Mouse (Mus musculus): ENCODE measurements at regions not wholly inside any gene's neighbourhood (a gene's known extent, or its start where the extent isn't known, plus 50 kb on each side); places are given as distances from the start of the nearest gene placed in this dataset.

- H3K4me1 ChIP-seq (ENCODE audit: control insufficient read depth, insufficient read depth, low read length): no peaks in the 10 kb centered on the region
- ATAC-seq (ENCODE audit: insufficient read depth, low FRiP score): no peak
- no peaks in the 10 kb centered on the region for H3K9me3 ChIP-seq (replicated peaks; ENCODE audit: control insufficient read depth, low read length)
- H3K27me3 ChIP-seq (ENCODE audit: control insufficient read depth, insufficient read depth, low read length): no peaks in the 10 kb centered on the region
- no peaks in the 10 kb centered on the region for H3K36me3 ChIP-seq (ENCODE audit: control insufficient read depth, insufficient read depth, low read length)
- H3K4me3 ChIP-seq (replicated peaks; ENCODE audit: low read length): no peak overlapping the region
- no peak overlapping the region for H3K9ac ChIP-seq (ENCODE audit: low read length)
- no peak overlapping the region for H3K4me2 ChIP-seq (ENCODE audit: low read depth, low read length)
- H3K27ac ChIP-seq (ENCODE audit: low read length): no peak overlapping the region
- WGBS: 58% methylated on average over 9 of the region's 9 CpGs
Measured at GRCm38 (mm10) chr9:115600228-115600627, 290.0 kb upstream of the Stt3b start.

- Histone ChIP-seq H3K36me3 (ENCODE audit: control insufficient read depth, insufficient read depth, low read length) (no peaks in the 10 kb centered on the region), H3K4me3 (replicated peaks; ENCODE audit: low read length) (no peak overlapping the region), H3K9me3 (replicated peaks; ENCODE audit: control insufficient read depth, low read length) (no peaks in the 10 kb centered on the region), H3K4me1 (ENCODE audit: control insufficient read depth, insufficient read depth, low read length) (no peaks in the 10 kb centered on the region), H3K27ac (ENCODE audit: low read length) (no peak overlapping the region), H3K4me2 (ENCODE audit: low read depth, low read length) (no peak overlapping the region), H3K27me3 (ENCODE audit: control insufficient read depth, insufficient read depth, low read length) (no peaks in the 10 kb centered on the region), H3K9ac (ENCODE audit: low read length) (no peak overlapping the region)
- WGBS: 83% methylated on average over 2 of the region's 2 CpGs
- no peak for ATAC-seq (ENCODE audit: insufficient read depth, low FRiP score)
Measured at GRCm38 (mm10) chr9:115600826-115601225, 290.6 kb upstream of the Stt3b start.

GRCm38 (mm10) chr9:115602772-115603171 is 292.6 kb upstream of the Stt3b start:
- H3K36me3 ChIP-seq (ENCODE audit: control insufficient read depth, insufficient read depth, low read length): no peaks in the 10 kb centered on the region
- no peak overlapping the region for H3K27ac ChIP-seq (ENCODE audit: low read length)
- no peaks in the 10 kb centered on the region for H3K27me3 ChIP-seq (ENCODE audit: control insufficient read depth, insufficient read depth, low read length)
- no peak overlapping the region for H3K4me2 ChIP-seq (ENCODE audit: low read depth, low read length)
- no peaks in the 10 kb centered on the region for H3K4me1 ChIP-seq (ENCODE audit: control insufficient read depth, insufficient read depth, low read length)
- WGBS: 90% methylated on average over 7 of the region's 7 CpGs
- H3K4me3 ChIP-seq (replicated peaks; ENCODE audit: low read length): no peak overlapping the region
- ATAC-seq (ENCODE audit: insufficient read depth, low FRiP score): no peak
- no peaks in the 10 kb centered on the region for H3K9me3 ChIP-seq (replicated peaks; ENCODE audit: control insufficient read depth, low read length)
- no peak overlapping the region for H3K9ac ChIP-seq (ENCODE audit: low read length)

GRCm38 (mm10) chr9:115604450-115604849 is 294.2 kb upstream of the Stt3b start:
- H3K4me1 ChIP-seq (ENCODE audit: control insufficient read depth, insufficient read depth, low read length): no peaks in the 10 kb centered on the region
- H3K9me3 ChIP-seq (replicated peaks; ENCODE audit: control insufficient read depth, low read length): no peaks in the 10 kb centered on the region
- no peak overlapping the region for H3K4me3 ChIP-seq (replicated peaks; ENCODE audit: low read length)
- no peaks in the 10 kb centered on the region for H3K36me3 ChIP-seq (ENCODE audit: control insufficient read depth, insufficient read depth, low read length)
- H3K4me2 ChIP-seq (ENCODE audit: low read depth, low read length): no peak overlapping the region
- H3K9ac ChIP-seq (ENCODE audit: low read length): no peak overlapping the region
- ATAC-seq (ENCODE audit: insufficient read depth, low FRiP score): no peak
- H3K27ac ChIP-seq (ENCODE audit: low read length): no peak overlapping the region
- H3K27me3 ChIP-seq (ENCODE audit: control insufficient read depth, insufficient read depth, low read length): no peaks in the 10 kb centered on the region
- WGBS: 78% methylated on average over 3 of the region's 3 CpGs

GRCm38 (mm10) chr9:115604968-115605682 is 294.9 kb upstream of the Stt3b start:
- no peak for ATAC-seq (ENCODE audit: insufficient read depth, low FRiP score)
- 85% methylated on average over 14 of the region's 14 CpGs for WGBS

GRCm38 (mm10) chr9:115607961-115608360 is 297.7 kb upstream of the Stt3b start:
- no peaks in the 10 kb centered on the region for H3K4me1 ChIP-seq (ENCODE audit: control insufficient read depth, insufficient read depth, low read length)
- no peak for ATAC-seq (ENCODE audit: insufficient read depth, low FRiP score)
- H3K36me3 ChIP-seq (ENCODE audit: control insufficient read depth, insufficient read depth, low read length): no peaks in the 10 kb centered on the region
- no peak overlapping the region for H3K9ac ChIP-seq (ENCODE audit: low read length)
- H3K27me3 ChIP-seq (ENCODE audit: control insufficient read depth, insufficient read depth, low read length): no peaks in the 10 kb centered on the region
- H3K4me3 ChIP-seq (replicated peaks; ENCODE audit: low read length): no peak overlapping the region
- H3K4me2 ChIP-seq (ENCODE audit: low read depth, low read length): no peak overlapping the region
- WGBS: 73% methylated on average over 2 of the region's 2 CpGs
- no peaks in the 10 kb centered on the region for H3K9me3 ChIP-seq (replicated peaks; ENCODE audit: control insufficient read depth, low read length)
- no peak overlapping the region for H3K27ac ChIP-seq (ENCODE audit: low read length)

More at GRCm38 (mm10) chr9:115604968-115605682, 294.9 kb upstream of the Stt3b start:
- Histone ChIP-seq H3K27me3 (ENCODE audit: control insufficient read depth, insufficient read depth, low read length) (no peaks in the 10 kb centered on the region), H3K9me3 (replicated peaks; ENCODE audit: control insufficient read depth, low read length) (no peaks in the 10 kb centered on the region), H3K4me1 (ENCODE audit: control insufficient read depth, insufficient read depth, low read length) (no peaks in the 10 kb centered on the region), H3K36me3 (ENCODE audit: control insufficient read depth, insufficient read depth, low read length) (no peaks in the 10 kb centered on the region), H3K9ac (ENCODE audit: low read length) (no peak overlapping the region), H3K27ac (ENCODE audit: low read length) (no peak overlapping the region), H3K4me3 (replicated peaks; ENCODE audit: low read length) (no peak overlapping the region), H3K4me2 (ENCODE audit: low read depth, low read length) (no peak overlapping the region)

GRCm38 (mm10) chr9:115608377-115608776 is 298.2 kb upstream of the Stt3b start:
- H3K27ac ChIP-seq (ENCODE audit: low read length): no peak overlapping the region
- WGBS: 70% methylated on average over 5 of the region's 5 CpGs
- no peak overlapping the region for H3K9ac ChIP-seq (ENCODE audit: low read length)
- no peaks in the 10 kb centered on the region for H3K27me3 ChIP-seq (ENCODE audit: control insufficient read depth, insufficient read depth, low read length)
- no peaks in the 10 kb centered on the region for H3K4me1 ChIP-seq (ENCODE audit: control insufficient read depth, insufficient read depth, low read length)
- no peak overlapping the region for H3K4me3 ChIP-seq (replicated peaks; ENCODE audit: low read length)
- H3K36me3 ChIP-seq (ENCODE audit: control insufficient read depth, insufficient read depth, low read length): no peaks in the 10 kb centered on the region
- no peak for ATAC-seq (ENCODE audit: insufficient read depth, low FRiP score)
- no peak overlapping the region for H3K4me2 ChIP-seq (ENCODE audit: low read depth, low read length)
- no peaks in the 10 kb centered on the region for H3K9me3 ChIP-seq (replicated peaks; ENCODE audit: control insufficient read depth, low read length)

GRCm38 (mm10) chr9:115609904-115610303 is 299.4 kb upstream of the Gadl1 start:
- H3K4me3 ChIP-seq (replicated peaks; ENCODE audit: low read length): no peak overlapping the region
- H3K27ac ChIP-seq (ENCODE audit: low read length): no peak overlapping the region
- no peak overlapping the region for H3K4me2 ChIP-seq (ENCODE audit: low read depth, low read length)
- H3K9me3 ChIP-seq (replicated peaks; ENCODE audit: control insufficient read depth, low read length): no peaks in the 10 kb centered on the region
- 69% methylated on average over 5 of the region's 5 CpGs for WGBS
- ATAC-seq (ENCODE audit: insufficient read depth, low FRiP score): no peak
- no peaks in the 10 kb centered on the region for H3K4me1 ChIP-seq (ENCODE audit: control insufficient read depth, insufficient read depth, low read length)
- H3K27me3 ChIP-seq (ENCODE audit: control insufficient read depth, insufficient read depth, low read length): no peaks in the 10 kb centered on the region
- no peaks in the 10 kb centered on the region for H3K36me3 ChIP-seq (ENCODE audit: control insufficient read depth, insufficient read depth, low read length)
- no peak overlapping the region for H3K9ac ChIP-seq (ENCODE audit: low read length)

GRCm38 (mm10) chr9:115611713-115612112 is 297.5 kb upstream of the Gadl1 start:
- H3K27me3 ChIP-seq (ENCODE audit: control insufficient read depth, insufficient read depth, low read length): no peaks in the 10 kb centered on the region
- no peaks in the 10 kb centered on the region for H3K9me3 ChIP-seq (replicated peaks; ENCODE audit: control insufficient read depth, low read length)
- no peak for ATAC-seq (ENCODE audit: insufficient read depth, low FRiP score)
- H3K9ac ChIP-seq (ENCODE audit: low read length): no peak overlapping the region
- H3K4me2 ChIP-seq (ENCODE audit: low read depth, low read length): no peak overlapping the region
- no peaks in the 10 kb centered on the region for H3K36me3 ChIP-seq (ENCODE audit: control insufficient read depth, insufficient read depth, low read length)
- no peaks in the 10 kb centered on the region for H3K4me1 ChIP-seq (ENCODE audit: control insufficient read depth, insufficient read depth, low read length)
- no peak overlapping the region for H3K27ac ChIP-seq (ENCODE audit: low read length)
- no peak overlapping the region for H3K4me3 ChIP-seq (replicated peaks; ENCODE audit: low read length)
- WGBS: 87% methylated on average over 5 of the region's 5 CpGs
